Mouse (Mus musculus) ovary, postnatal 10 days (tissue): ENCODE data around the gene Naga.
A peak's percentile ranks its signal among the peaks of the same experiment; 100 is the strongest.

Source experiments
- DNase-seq: peaks from one replicate; pipeline ENCODE4 v3.0.0; 2022; ENCODE audit warnings: low spot score

The Naga gene

GRCm38 (mm10) chr15:82354126-82354945 is 15.6 kb upstream of the Naga start, which contains the start of gene Ndufa6:
TSS of gene Ndufa6 (minus strand) at chr15:82354322.
- DNase-seq: peak; percentile 78

GRCm38 (mm10) chr15:82353745-82354113 is 15.0 kb upstream of the Naga start:
- DNase-seq: no peak

- DNase-seq: no peak
These were observed 14.5 kb upstream of the Naga start for GRCm38 (mm10) chr15:82353078-82353744.

GRCm38 (mm10) chr15:82351480-82351879 is 12.8 kb upstream of the Naga start:
- no peak for DNase-seq

- no peak for DNase-seq
These were observed 11.6 kb upstream of the Naga start for GRCm38 (mm10) chr15:82350349-82350748.

GRCm38 (mm10) chr15:82348999-82349341 is 10.2 kb upstream of the Naga start:
- DNase-seq: no peak

GRCm38 (mm10) chr15:82348258-82348998 is 9.7 kb upstream of the Naga start:
- DNase-seq: no peak

GRCm38 (mm10) chr15:82347852-82348251 is 9.1 kb upstream of the Naga start:
- DNase-seq: no peak

- no peak for DNase-seq
These were observed 8.6 kb upstream of the Naga start for GRCm38 (mm10) chr15:82347303-82347676.

GRCm38 (mm10) chr15:82346580-82347302 is 8.0 kb upstream of the Naga start:
- DNase-seq: no peak

GRCm38 (mm10) chr15:82345820-82346470 is 7.2 kb upstream of the Naga start:
- DNase-seq: peak; percentile 94

GRCm38 (mm10) chr15:82344971-82345370 is 6.2 kb upstream of the Naga start:
- DNase-seq: no peak

GRCm38 (mm10) chr15:82343368-82344287 is 4.9 kb upstream of the Naga start:
- DNase-seq: no peak

- no peak for DNase-seq
These were observed 3.8 kb upstream of the Naga start for GRCm38 (mm10) chr15:82342543-82342935.

- no peak for DNase-seq
These were observed 3.2 kb upstream of the Naga start for GRCm38 (mm10) chr15:82341675-82342542.

GRCm38 (mm10) chr15:82341036-82341501 is 2.3 kb upstream of the Naga start:
- peak; percentile 68 for DNase-seq

- DNase-seq: no peak
These were observed 1.8 kb upstream of the Naga start for GRCm38 (mm10) chr15:82340414-82341035.

- DNase-seq: no peak
These were observed 1.0 kb upstream of the Naga start for GRCm38 (mm10) chr15:82339634-82340254.

- DNase-seq: no peak
These were observed 425 bp upstream of the Naga start for GRCm38 (mm10) chr15:82339150-82339549.
